Mouse (Mus musculus) gastrocnemius, postnatal 14 days (tissue): ENCODE results near the gene Clec2l. TPM values are rescaled to one million over a fixed set of nuclear protein-coding genes. Genes with fewer than 3 reads are reported as not detected.
"Not testable (repeated sequence)": the region's sequence is repeated elsewhere in the genome, so short reads cannot be mapped to it uniquely, and the experiment has no call there.

Source experiments
- DNase-seq: peaks from one replicate; pipeline ENCODE4 v3.0.0; 2021; ENCODE audit warnings: mixed read lengths
- intact Hi-C: fragments of 180-260 bp; cut with DNase I; formaldehyde crosslinking; loops from one replicate; pipeline ENCODE4 v1.15.1; 2025; ENCODE audit warnings: low total_unique reads
- total RNA-seq, 2 experiments: library from RNA; stranded (reverse); gene quantifications; 2 replicates each; pipeline ENCODE4 v1.2.3; 2021

Gene Clec2l
- total RNA-seq, 2 experiments from 2014 or later: 0.62 to 1.0 TPM

DNA sequence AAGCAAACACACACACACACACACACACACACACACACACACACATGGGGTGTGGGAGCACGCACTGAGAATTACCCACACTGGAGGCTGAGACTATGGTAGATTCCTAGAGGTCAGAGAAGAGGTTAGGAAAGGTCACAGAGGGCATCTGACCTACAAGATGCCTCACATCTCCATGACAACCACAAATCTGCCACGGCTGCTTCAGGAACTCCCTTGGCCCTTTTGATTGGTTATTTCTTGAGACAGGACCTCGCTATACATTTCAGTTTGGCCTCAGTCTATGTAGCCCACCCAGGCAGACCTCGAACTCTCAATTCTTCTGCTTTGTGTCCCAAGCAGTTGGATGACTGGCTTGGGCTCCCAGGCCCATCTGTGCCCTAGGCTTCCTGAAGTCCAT is 1.2 kb upstream of the Clec2l start:
- DNase-seq: no peak
- intact Hi-C loops: no loop called here

- DNase-seq: no peak
- intact Hi-C loops: no loop called here
These were observed 6.7 kb downstream of the Clec2l start for GRCm38 (mm10) chr6:38669580-38669979.

DNA sequence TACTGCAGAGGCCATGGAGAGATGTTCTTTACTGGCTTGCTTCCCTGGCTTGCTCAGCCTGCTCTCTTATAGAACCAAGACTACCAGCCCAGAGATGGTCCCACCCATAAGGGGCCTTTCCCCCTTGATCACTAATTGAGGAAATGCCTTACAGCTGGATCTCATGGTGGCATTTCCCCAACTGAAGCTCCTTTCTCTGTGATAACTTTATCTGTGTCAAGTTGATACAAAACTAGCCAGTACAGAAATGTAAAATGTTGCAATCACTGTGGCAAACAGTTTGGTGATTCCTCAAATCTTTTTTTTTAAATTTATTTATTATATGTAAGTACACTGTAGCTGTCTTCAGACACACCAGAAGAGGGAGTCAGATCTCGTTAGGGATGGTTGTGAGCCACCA is 7.6 kb downstream of the Clec2l start:
- intact Hi-C loops, DNase-seq: not testable (repeated sequence)

- no peak for DNase-seq
- intact Hi-C loops: no loop called here
These were observed 8.4 kb downstream of the Clec2l start for GRCm38 (mm10) chr6:38671270-38671669.

GRCm38 (mm10) chr6:38672011-38672410 is 9.1 kb downstream of the Clec2l start:
- intact Hi-C loops: no loop called here
- DNase-seq: no peak

GRCm38 (mm10) chr6:38676217-38676616 is 13.3 kb downstream of the Clec2l start:
- no peak for DNase-seq

DNA sequence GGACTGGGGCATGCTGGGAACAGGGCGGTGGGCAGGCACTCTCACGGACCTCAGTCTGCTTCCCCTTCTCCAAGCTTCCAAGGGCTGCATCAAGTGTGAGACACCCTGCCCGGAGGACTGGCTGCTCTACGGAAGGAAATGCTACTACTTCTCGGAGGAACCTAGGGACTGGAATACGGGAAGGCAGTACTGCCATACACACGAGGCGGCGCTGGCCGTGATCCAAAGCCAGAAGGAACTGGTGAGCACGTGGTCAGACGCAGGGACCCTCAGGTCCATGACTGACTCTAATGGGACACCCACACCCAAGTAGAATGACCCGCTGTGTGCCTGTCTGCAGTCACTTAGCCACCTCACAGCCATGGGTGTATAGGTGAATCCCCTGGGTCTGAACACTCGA is 13.9 kb downstream of the Clec2l start:
- DNase-seq: no peak
- intact Hi-C loops: no loop called here

More at GRCm38 (mm10) chr6:38676217-38676616, 13.3 kb downstream of the Clec2l start:
- intact Hi-C loops: no loop called here

GRCm38 (mm10) chr6:38677629-38678028 is 14.8 kb downstream of the Clec2l start:
- intact Hi-C loops: no loop called here
- no peak for DNase-seq

- intact Hi-C loops: no loop called here
- DNase-seq: no peak
These were observed 19.7 kb downstream of the Clec2l start for GRCm38 (mm10) chr6:38682532-38682931.

DNA sequence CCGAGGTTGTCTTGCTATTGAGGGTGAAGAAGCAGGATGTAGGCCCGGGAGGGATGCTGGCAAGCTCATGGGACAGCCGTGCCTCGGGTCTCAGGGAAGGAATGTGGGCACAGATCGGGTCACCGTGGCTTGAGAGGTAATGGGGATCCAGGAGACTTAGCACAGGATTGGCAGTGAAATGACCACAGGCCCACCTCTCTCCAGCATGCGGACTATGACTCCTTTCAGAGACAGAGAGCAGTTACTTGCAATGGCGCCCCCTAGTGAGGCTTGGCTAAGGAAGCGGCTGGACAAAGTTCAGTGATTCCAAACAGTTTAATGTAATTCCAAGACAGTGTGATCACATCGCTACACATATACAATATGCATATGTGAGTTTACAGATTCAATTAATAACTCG is 24.3 kb downstream of the Clec2l start:
- intact Hi-C loops: no loop called here
- DNase-seq: no peak

GRCm38 (mm10) chr6:38688841-38689240 is 26.0 kb downstream of the Clec2l start:
- intact Hi-C loops: no loop called here
- no peak for DNase-seq

- DNase-seq: no peak
- intact Hi-C loops: loop anchor here (5.0 kb wide), 1 partner anchor 43 kb away; no protein-coding TSS in a partner anchor
These were observed 27.7 kb downstream of the Clec2l start for GRCm38 (mm10) chr6:38690615-38691014.

DNA sequence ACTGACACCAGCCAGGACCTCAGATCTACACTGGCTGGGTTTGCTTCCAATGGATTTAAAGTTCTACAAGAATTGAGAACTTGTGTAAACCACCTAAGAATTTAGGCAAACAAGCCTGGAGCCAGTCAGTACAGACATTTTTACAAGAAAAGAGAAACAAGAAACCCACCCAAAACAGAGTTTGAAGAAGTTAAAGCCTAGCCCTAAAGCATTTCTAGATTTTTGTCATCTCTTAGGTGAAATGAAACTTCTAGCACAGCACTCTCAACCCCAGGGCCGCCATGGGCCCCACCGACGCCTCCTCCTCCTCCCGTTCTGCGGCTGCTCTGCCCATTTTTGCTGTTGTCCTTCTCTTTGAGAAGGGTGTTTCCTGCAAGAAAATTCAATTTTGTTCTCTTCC is 28.2 kb downstream of the Clec2l start:
- no peak for DNase-seq
- intact Hi-C loops: loop anchor here (5.0 kb wide), 1 partner anchor 44 kb away; no protein-coding TSS in a partner anchor

GRCm38 (mm10) chr6:38692556-38692955 is 29.7 kb downstream of the Clec2l start:
- intact Hi-C loops: loop anchor here (5.0 kb wide), 1 partner anchor 45 kb away; no protein-coding TSS in a partner anchor
- no peak for DNase-seq

GRCm38 (mm10) chr6:38695380-38696054 is 32.6 kb downstream of the Clec2l start:
- intact Hi-C loops: no loop called here
- peak; percentile 74 for DNase-seq

GRCm38 (mm10) chr6:38696570-38696969 is 33.7 kb downstream of the Clec2l start:
- intact Hi-C loops: no loop called here
- no peak for DNase-seq

- no peak for DNase-seq
- intact Hi-C loops: no loop called here
These were observed 35.5 kb downstream of the Clec2l start for GRCm38 (mm10) chr6:38698233-38698889.

- intact Hi-C loops: no loop called here
- no peak for DNase-seq
These were observed 38.6 kb downstream of the Clec2l start for GRCm38 (mm10) chr6:38701421-38701820.

DNA sequence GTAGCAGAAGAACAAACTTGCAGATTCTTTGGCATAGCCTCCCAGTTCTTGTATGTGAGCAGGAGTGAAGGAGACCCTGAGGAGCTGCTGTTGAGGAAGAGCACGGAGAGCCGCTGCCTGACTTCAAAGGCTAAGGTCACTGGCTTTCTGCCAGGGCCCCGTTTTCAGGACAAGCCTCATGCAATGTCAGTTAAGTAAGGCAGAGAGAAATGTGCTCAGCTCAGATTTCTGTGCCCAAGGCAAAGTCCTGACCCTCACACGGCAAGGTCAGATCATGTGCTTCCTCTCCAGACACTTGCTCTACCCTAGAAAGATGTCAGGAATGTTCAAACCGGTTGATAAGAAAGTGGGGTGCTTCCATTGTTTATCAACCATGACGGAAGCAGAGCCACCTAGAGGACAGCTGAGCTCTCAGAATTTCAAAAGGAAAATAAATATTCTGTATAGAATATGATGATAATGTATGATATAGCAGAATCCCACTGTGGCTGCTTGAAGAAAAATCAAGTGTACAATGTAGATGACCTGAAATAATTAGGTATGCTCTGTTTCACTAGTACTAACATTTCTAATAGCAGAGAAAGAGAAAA is 40.0 kb downstream of the Clec2l start:
- no peak for DNase-seq
- intact Hi-C loops: no loop called here

- intact Hi-C loops: no loop called here
- DNase-seq: no peak
These were observed 40.7 kb downstream of the Clec2l start for GRCm38 (mm10) chr6:38703526-38703925.
